Mouse (Mus musculus) liver, embryonic 14.5 days (tissue): ENCODE measurements around the gene Naa25.

ENCODE experiments used
- CTCF ChIP-seq: IDR thresholded peaks from 2 replicates; pipeline ENCODE4 v1.5.1; 2016; ENCODE audit warnings: antibody characterized with exemption, low read depth, control low read depth
- EP300 ChIP-seq: IDR thresholded peaks from 2 replicates; pipeline ENCODE4 v1.6.1; 2016; ENCODE audit warnings: antibody characterized with exemption, low read depth

- TF ChIP-seq CTCF (no peak), EP300 (no peak)
Measured at GRCm38 (mm10) chr5:121389691-121390090, 8.0 kb upstream of the Naa25 start.
